ENCODE assay signal across 20 mouse cellular contexts in genomic region chr7:99405386-99406155, GRCm38 (mm10). TPM values are rescaled to one million over a fixed set of nuclear protein-coding genes. Genes with fewer than 3 reads are reported as not detected.
DNase-seq lines count a peak whose midpoint lies in the region; ATAC-seq and TF ChIP-seq lines count a peak whose summit lies in the region.
"Had no signal": no experiment of that assay in that cellular context is flagged by ENCODE, and none has a peak within 500 bp of the region (broad histone marks: within the 10 kb centered on the region; RNA-seq: fewer than 3 reads in every experiment).

No protein-coding gene starts in this region.

- WGBS in forebrain, embryonic 15.5 days = 19% methylated on average over 8 of the region's 8 CpGs
- WGBS in forebrain, embryonic 13.5 days = 14% methylated on average over 8 of the region's 8 CpGs
- 26% methylated on average over 8 of the region's 8 CpGs for WGBS in midbrain, embryonic 10.5 days
- WGBS in midbrain, embryonic 16.5 days = 25% methylated on average over 8 of the region's 8 CpGs
- WGBS in midbrain, postnatal 0 days = 24% methylated on average over 8 of the region's 8 CpGs

- no peak for DNase-seq in midbrain, embryonic 10.5 days (ENCODE audit: low spot score)
- peak; percentile 76 for DNase-seq in ZHBTc4 (ENCODE audit: low read depth, low spot score)
- peak; percentile 19 for DNase-seq in midbrain, postnatal 0 days (ENCODE audit: low spot score)
- no peak for DNase-seq in adrenal gland, postnatal 14 days
- no peak for DNase-seq in urinary bladder, postnatal 10 days (ENCODE audit: low spot score)
- DNase-seq: adrenal gland, postnatal 36 days; B cell, adult 2 months; cerebellum, adult 9-11 months; gastrocnemius, postnatal 10 days; heart, postnatal 36 days; lung, adult 2 months; right cerebral cortex, postnatal 25 days had no signal

- H3K27ac ChIP-seq in forebrain, embryonic 15.5 days (replicated peaks) = no peak overlapping the region
- H3K27ac ChIP-seq in forebrain, embryonic 13.5 days = no peak overlapping the region
- peak overlapping the region; percentile 67; the same call in 1 of the 2 replicates for H3K27ac ChIP-seq in midbrain, embryonic 10.5 days (replicated peaks)
- H3K27ac ChIP-seq in midbrain, embryonic 16.5 days (ENCODE audit: low read length) = no peak overlapping the region
- H3K27ac ChIP-seq in midbrain, postnatal 0 days (ENCODE audit: low read depth, low read length) = no peak overlapping the region
- H3K27ac ChIP-seq: embryonic facial prominence, embryonic 15.5 days; kidney, embryonic 15.5 days had no signal

- no peak overlapping the region for H3K4me3 ChIP-seq in forebrain, embryonic 15.5 days
- no peak overlapping the region for H3K4me3 ChIP-seq in forebrain, embryonic 13.5 days
- no peak overlapping the region for H3K4me3 ChIP-seq in midbrain, embryonic 10.5 days
- H3K4me3 ChIP-seq in midbrain, embryonic 16.5 days (ENCODE audit: low read depth, low read length) = no peak overlapping the region
- no peak overlapping the region for H3K4me3 ChIP-seq in midbrain, postnatal 0 days (ENCODE audit: low read depth, low read length)
- H3K4me3 ChIP-seq: embryonic facial prominence, embryonic 15.5 days; kidney, embryonic 15.5 days; myocyte had no signal

- no peaks in the 10 kb centered on the region for H3K36me3 ChIP-seq in forebrain, embryonic 15.5 days
- peaks cover 16% of the 10 kb centered on the region; the same call in 1 of the 2 replicates for H3K36me3 ChIP-seq in forebrain, embryonic 13.5 days (ENCODE audit: poor library complexity, severe bottlenecking)
- peaks cover 6% of the 10 kb centered on the region for H3K36me3 ChIP-seq in midbrain, embryonic 10.5 days
- 0 out of 2 replicates have a peak, but pooled peaks cover 6% of the 10 kb centered on the region for H3K36me3 ChIP-seq in midbrain, embryonic 16.5 days (ENCODE audit: control insufficient read depth, insufficient read depth, low read length)
- H3K36me3 ChIP-seq in midbrain, postnatal 0 days (ENCODE audit: insufficient read depth, low read length) = peaks cover 7% of the 10 kb centered on the region
- H3K36me3 ChIP-seq: embryonic facial prominence, embryonic 15.5 days; kidney, embryonic 15.5 days had no signal

- no peaks in the 10 kb centered on the region for H3K27me3 ChIP-seq in forebrain, embryonic 15.5 days
- H3K27me3 ChIP-seq in forebrain, embryonic 13.5 days = no peaks in the 10 kb centered on the region
- H3K27me3 ChIP-seq in midbrain, embryonic 10.5 days (ENCODE audit: low read depth, poor library complexity, severe bottlenecking) = no peaks in the 10 kb centered on the region
- no peaks in the 10 kb centered on the region for H3K27me3 ChIP-seq in midbrain, embryonic 16.5 days (ENCODE audit: control insufficient read depth, insufficient read depth, low read depth, low read length)
- no peaks in the 10 kb centered on the region for H3K27me3 ChIP-seq in midbrain, postnatal 0 days (ENCODE audit: insufficient read depth, low read length)
- H3K27me3 ChIP-seq: embryonic facial prominence, embryonic 15.5 days; kidney, embryonic 15.5 days had no signal

- no peaks in the 10 kb centered on the region for H3K9me3 ChIP-seq in forebrain, embryonic 15.5 days
- no peaks in the 10 kb centered on the region for H3K9me3 ChIP-seq in forebrain, embryonic 13.5 days (replicated peaks)
- H3K9me3 ChIP-seq in midbrain, embryonic 10.5 days (replicated peaks) = no peaks in the 10 kb centered on the region
- no peaks in the 10 kb centered on the region for H3K9me3 ChIP-seq in midbrain, embryonic 16.5 days (replicated peaks; ENCODE audit: control insufficient read depth, low read length, poor library complexity, severe bottlenecking)
- no peaks in the 10 kb centered on the region for H3K9me3 ChIP-seq in midbrain, postnatal 0 days (ENCODE audit: low read length)
- H3K9me3 ChIP-seq: embryonic facial prominence, embryonic 15.5 days; kidney, embryonic 15.5 days had no signal

- no peaks in the 10 kb centered on the region for H3K4me1 ChIP-seq in forebrain, embryonic 15.5 days
- H3K4me1 ChIP-seq in forebrain, embryonic 13.5 days = 0 out of 2 replicates have a peak, but pooled peaks cover 3% of the 10 kb centered on the region
- peaks cover 52% of the 10 kb centered on the region for H3K4me1 ChIP-seq in midbrain, embryonic 10.5 days
- no peaks in the 10 kb centered on the region for H3K4me1 ChIP-seq in midbrain, embryonic 16.5 days (ENCODE audit: control insufficient read depth, insufficient read depth, low read length)
- H3K4me1 ChIP-seq in midbrain, postnatal 0 days (ENCODE audit: insufficient read depth, low read length) = no peaks in the 10 kb centered on the region

- no peak for TF ChIP-seq CTCF in midbrain, postnatal 0 days (IDR thresholded peaks at IDR 0.05)

- no peak overlapping the region for H3K4me2 ChIP-seq in forebrain, embryonic 15.5 days (replicated peaks)
- H3K4me2 ChIP-seq in forebrain, embryonic 13.5 days = no peak overlapping the region
- H3K4me2 ChIP-seq in midbrain, embryonic 16.5 days (ENCODE audit: low read length) = no peak overlapping the region
- no peak overlapping the region for H3K4me2 ChIP-seq in midbrain, postnatal 0 days (ENCODE audit: low read depth, low read length, poor library complexity, severe bottlenecking)
- H3K4me2 ChIP-seq: embryonic facial prominence, embryonic 15.5 days; kidney, embryonic 15.5 days had no signal

- ATAC-seq in forebrain, embryonic 15.5 days (replicated peaks) = 0 out of 2 replicates have a peak, but pooled peaks have one; percentile 20
- ATAC-seq in forebrain, embryonic 13.5 days = no peak; the same call in 1 of the 2 replicates
- no peak for ATAC-seq in midbrain, embryonic 16.5 days
- no peak for ATAC-seq in midbrain, postnatal 0 days (ENCODE audit: low FRiP score)
- ATAC-seq: forebrain, embryonic 16.5 days had no signal

- no peak overlapping the region for H3K9ac ChIP-seq in forebrain, embryonic 15.5 days (replicated peaks)
- H3K9ac ChIP-seq in forebrain, embryonic 13.5 days = no peak overlapping the region
- no peak overlapping the region for H3K9ac ChIP-seq in midbrain, embryonic 16.5 days (ENCODE audit: low read depth, low read length)
- no peak overlapping the region for H3K9ac ChIP-seq in midbrain, postnatal 0 days (replicated peaks; ENCODE audit: low read length, poor library complexity, severe bottlenecking)
- H3K9ac ChIP-seq: embryonic facial prominence, embryonic 15.5 days; kidney, embryonic 15.5 days had no signal

RNA-seq across cellular contexts. Expression of gene Gdpd5, which starts 24.4 kb away (rescaled TPM):
- polyA plus RNA-seq in forebrain, embryonic 15.5 days (2015; fragmentation: Nextera tagmentation; extraction: Ambion mirVana) = 40.0 and 41.8 TPM in 2 replicates
- polyA plus RNA-seq in forebrain, embryonic 13.5 days (2015; fragmentation: Nextera tagmentation; extraction: Ambion mirVana) = 28.1 and 32.8 TPM in 2 replicates
- 23.5 and 28.2 TPM in 2 replicates for polyA plus RNA-seq in midbrain, embryonic 10.5 days (2016; fragmentation: Nextera tagmentation; extraction: Ambion mirVana)
- polyA plus RNA-seq in midbrain, embryonic 16.5 days (2015; fragmentation: Nextera tagmentation; extraction: Ambion mirVana) = 45.0 and 55.6 TPM in 2 replicates
- total RNA-seq in midbrain, postnatal 0 days (2014; rRNA removed) = 41.0 and 44.6 TPM in 2 replicates
- polyA plus RNA-seq in midbrain, postnatal 0 days (2015; fragmentation: Nextera tagmentation; extraction: Ambion mirVana) = 25.9 and 26.0 TPM in 2 replicates
- 10.9 and 11.0 TPM in 2 replicates for total RNA-seq in adrenal gland, postnatal 14 days (2021)

RNA-seq across cellular contexts. Expression of gene Serpinh1, which starts 52.5 kb away (rescaled TPM):
- 210 and 215 TPM in 2 replicates for polyA plus RNA-seq in forebrain, embryonic 15.5 days (2015; fragmentation: Nextera tagmentation; extraction: Ambion mirVana)
- 261 and 291 TPM in 2 replicates for polyA plus RNA-seq in forebrain, embryonic 13.5 days (2015; fragmentation: Nextera tagmentation; extraction: Ambion mirVana)
- 789 and 882 TPM in 2 replicates for polyA plus RNA-seq in midbrain, embryonic 10.5 days (2016; fragmentation: Nextera tagmentation; extraction: Ambion mirVana)
- polyA plus RNA-seq in midbrain, embryonic 16.5 days (2015; fragmentation: Nextera tagmentation; extraction: Ambion mirVana) = 185 and 203 TPM in 2 replicates
- 151 and 160 TPM in 2 replicates for total RNA-seq in midbrain, postnatal 0 days (2014; rRNA removed)
- 114 and 125 TPM in 2 replicates for polyA plus RNA-seq in midbrain, postnatal 0 days (2015; fragmentation: Nextera tagmentation; extraction: Ambion mirVana)
- 291 and 364 TPM in 2 replicates for total RNA-seq in adrenal gland, postnatal 14 days (2021)
- total RNA-seq: MEL had no signal

Comparison
In these comparisons a context has a peak if more than half of its experiments do, and no peak if none do; other contexts are left out.
1. DNase-seq: peak in ZHBTc4 (single experiment) and midbrain, postnatal 0 days (single experiment); none in midbrain, embryonic 10.5 days (single experiment), adrenal gland, postnatal 14 days (single experiment) and urinary bladder, postnatal 10 days (single experiment).